Mouse (Mus musculus): ENCODE data around the gene Golgb1. TPM values are rescaled to one million over a fixed set of nuclear protein-coding genes. Genes with fewer than 3 reads are reported as not detected.

The Golgb1 gene
- total RNA-seq, 2 experiments from 2014 or later = 70.1 to 75.1 TPM

DNA sequence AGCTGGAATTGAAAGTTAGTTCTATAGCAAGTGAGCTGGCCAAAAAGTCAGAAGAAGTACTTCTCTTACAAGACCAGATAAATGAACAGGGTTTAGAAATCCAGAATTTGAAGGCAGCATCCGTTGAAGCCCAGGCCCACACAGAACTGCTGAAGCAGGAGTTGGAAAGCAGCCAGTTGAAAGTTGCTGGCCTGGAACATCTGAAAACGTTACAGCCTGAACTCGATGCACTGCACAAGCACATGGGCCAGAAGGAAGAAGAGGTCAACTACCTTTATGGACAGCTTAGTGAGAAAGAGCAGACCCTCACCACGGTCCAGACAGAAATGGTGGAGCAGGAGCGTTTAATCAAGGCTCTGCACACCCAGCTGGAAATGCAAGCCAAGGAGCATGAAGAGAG lies 39.3 kb downstream of the Golgb1 start:
- DNase-seq (ENCODE audit: low spot score in 2 of 2) = no peak

- no peak for DNase-seq (ENCODE audit: low spot score in 2 of 2)
Observed at GRCm38 (mm10) chr16:36918505-36918904, 43.6 kb downstream of the Golgb1 start.

- no peak for DNase-seq (ENCODE audit: low spot score in 2 of 2)
Observed at GRCm38 (mm10) chr16:36920410-36920809, 45.5 kb downstream of the Golgb1 start.

- DNase-seq (ENCODE audit: low spot score in 2 of 2) = no peak
Observed at GRCm38 (mm10) chr16:36921067-36921613, 46.2 kb downstream of the Golgb1 start.

DNA sequence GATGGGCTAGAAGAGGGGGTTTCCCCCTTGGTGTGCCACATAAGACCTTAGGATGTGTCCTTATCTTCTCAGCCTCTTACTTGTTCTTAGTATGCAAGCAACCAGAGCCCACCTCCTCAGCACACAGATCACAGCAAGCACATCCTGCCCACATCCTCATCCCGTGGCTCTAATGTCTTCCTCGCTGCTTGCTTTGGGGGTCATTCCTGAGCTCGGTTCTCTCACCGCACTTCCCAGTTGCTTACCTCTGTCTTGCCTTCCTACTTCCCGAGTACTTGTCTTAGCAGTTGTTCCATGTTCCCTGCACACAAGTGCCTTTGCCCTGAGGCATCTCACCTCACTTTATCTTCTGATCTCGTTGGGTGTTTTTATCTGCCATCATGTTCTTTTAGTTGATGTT lies 47.0 kb downstream of the Golgb1 start:
- no peak for DNase-seq (ENCODE audit: low spot score in 2 of 2)

GRCm38 (mm10) chr16:36924312-36924711 lies 49.4 kb downstream of the Golgb1 start:
- DNase-seq (ENCODE audit: low spot score in 2 of 2) = no peak

DNA sequence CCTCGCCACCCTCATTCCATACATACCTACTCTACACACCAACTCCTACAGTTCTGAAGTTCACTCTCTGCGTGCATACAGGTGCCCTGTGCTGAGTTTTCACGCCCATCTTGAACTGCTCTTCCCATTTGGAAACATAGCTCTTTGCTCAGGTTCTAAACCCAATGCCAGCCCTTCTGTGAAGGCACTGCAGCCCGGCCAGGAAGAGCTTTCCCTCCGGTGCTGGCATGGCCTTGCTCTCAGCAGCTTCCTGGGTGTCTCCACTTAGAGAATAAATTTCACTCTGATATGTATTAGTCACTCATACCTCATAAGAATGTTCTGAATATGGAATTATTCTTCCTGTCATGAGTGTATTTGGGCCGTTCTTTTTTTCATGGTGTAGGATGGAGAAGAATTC lies 50.4 kb downstream of the Golgb1 start:
- DNase-seq (ENCODE audit: low spot score in 2 of 2) = no peak

DNA sequence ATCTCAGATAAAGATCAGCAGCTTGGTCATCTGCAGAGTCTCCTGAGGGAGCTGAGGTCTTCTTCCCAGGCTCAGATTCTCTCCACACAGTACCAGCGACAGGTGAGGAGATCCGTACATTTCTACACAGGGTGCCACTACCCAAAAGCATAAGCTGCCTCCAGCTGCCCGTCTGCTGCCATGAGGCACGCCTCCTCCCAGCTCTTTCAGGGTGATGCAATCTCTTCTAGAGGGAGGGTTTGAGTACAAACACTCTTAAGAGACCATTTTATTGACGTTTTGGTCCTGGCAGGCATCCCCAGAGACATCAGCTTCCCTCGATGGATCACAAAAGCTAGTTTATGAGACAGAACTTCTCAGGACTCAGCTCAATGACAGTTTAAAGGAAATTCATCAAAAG lies 50.9 kb downstream of the Golgb1 start:
- no peak for DNase-seq (ENCODE audit: low spot score in 2 of 2)

GRCm38 (mm10) chr16:36926514-36927447 lies 51.8 kb downstream of the Golgb1 start:
- DNase-seq (ENCODE audit: low spot score in 2 of 2) = no peak

GRCm38 (mm10) chr16:36927495-36928105 lies 52.7 kb downstream of the Golgb1 start:
- no peak for DNase-seq (ENCODE audit: low spot score in 2 of 2)

DNA sequence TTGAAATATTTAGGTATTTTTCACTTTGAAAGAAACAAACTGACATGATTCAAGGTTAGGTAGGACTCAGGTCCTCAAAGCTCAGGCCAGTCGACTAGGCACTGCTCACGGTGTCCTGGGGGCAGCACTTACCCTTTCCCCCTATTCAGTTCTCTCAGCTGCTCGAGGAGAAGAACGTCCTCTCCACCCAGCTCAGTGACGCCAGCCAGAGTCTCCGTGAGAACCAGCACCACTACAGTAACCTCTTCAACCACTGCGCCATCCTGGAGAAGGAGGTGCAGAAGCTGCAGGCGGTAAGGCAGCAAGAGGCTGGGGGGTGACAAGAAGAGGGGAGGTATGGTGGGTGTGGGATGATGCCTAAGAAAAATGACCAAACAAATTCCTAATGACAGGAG lies 53.2 kb downstream of the Golgb1 start:
- no peak for DNase-seq (ENCODE audit: low spot score in 2 of 2)

DNA sequence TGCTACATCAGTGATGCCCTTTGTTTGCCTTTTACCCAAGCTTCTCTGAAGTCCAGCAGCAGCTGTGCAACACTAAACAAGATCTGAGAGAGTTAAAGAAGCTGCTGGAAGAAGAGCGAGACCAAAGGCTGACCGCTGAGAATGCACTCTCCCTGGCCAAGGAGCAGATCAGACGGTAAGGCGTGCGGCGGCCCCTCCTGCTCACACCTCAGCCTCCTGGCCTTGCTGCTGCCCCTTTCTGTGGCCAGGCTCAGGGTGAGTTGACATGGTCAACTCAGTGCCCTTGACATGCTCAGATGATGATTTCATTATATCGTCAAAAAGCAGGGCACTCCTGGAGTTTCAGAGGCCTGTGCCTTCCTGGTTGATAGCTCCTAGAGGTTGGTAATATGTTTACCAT lies 54.3 kb downstream of the Golgb1 start:
- DNase-seq (ENCODE audit: low spot score in 2 of 2) = no peak

- DNase-seq (ENCODE audit: low spot score in 2 of 2) = no peak
Observed at GRCm38 (mm10) chr16:36930231-36931136, 55.5 kb downstream of the Golgb1 start.

GRCm38 (mm10) chr16:36931381-36931780 lies 56.4 kb downstream of the Golgb1 start:
- DNase-seq (ENCODE audit: low spot score in 2 of 2) = no peak

GRCm38 (mm10) chr16:36931976-36932375 lies 57.0 kb downstream of the Golgb1 start:
- no peak for DNase-seq (ENCODE audit: low spot score in 2 of 2)

DNA sequence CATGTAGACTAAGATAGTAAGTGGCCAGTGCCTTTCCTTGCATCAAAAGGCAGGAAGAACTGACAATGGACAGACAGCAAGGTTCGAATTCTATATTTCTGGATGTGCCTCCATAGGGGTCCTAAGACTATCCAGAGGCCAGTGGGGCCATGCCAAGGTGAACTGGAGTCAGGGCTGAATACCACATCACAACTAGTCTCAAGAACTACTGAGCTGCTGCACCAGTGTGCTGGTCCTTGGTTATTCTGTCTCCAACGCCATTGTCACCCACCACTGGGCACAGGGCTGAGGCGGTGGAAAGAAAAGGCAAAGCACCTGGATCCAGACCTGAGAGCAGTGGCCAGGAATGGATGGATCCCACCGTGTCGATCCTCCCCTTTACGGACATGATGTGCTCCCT lies 57.6 kb downstream of the Golgb1 start:
- DNase-seq (ENCODE audit: low spot score in 2 of 2) = no peak

GRCm38 (mm10) chr16:36934131-36934840 lies 59.3 kb downstream of the Golgb1 start:
- DNase-seq (ENCODE audit: low spot score in 2 of 2) = no peak

DNA sequence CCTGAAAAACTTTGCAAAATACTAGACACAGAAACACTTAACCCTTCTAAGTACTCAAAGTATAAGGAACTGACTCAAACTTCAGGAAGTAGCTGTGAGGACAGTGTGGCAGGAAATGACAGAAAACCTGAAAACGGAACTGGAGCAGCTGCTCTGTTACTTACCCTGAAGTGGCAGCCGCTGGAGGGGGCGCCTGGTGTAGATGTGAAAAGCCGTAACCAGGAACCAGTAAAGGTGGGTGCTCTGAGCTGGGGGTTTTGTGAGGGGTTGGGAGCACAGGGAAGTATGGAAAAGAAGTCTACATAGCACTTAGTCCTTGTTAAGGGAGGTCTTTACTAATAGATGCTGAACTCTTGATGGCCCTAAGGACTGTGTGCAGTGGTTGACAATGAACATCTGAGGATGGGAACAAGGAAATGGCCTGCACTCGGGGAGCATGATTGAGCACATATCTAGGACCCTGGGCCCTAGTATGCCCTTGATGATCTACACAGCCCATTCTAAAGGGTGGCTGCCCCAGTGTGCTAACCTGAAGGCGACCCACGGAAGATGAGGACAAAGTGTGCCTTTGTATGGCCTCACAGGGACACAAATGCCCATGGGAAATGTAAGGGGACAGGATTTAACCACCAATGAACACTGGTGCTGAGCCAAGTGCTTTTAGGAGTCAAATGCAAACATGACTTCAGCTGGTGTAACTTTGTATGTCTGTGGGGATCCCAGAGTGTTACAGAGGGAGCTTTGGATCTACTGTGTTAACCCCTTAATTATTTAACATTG lies 60.1 kb downstream of the Golgb1 start, which contains the start of gene Hcls1:
Gene Hcls1, plus strand, starts transcription at position 143 of the 780 bp plus-strand sequence.
- DNase-seq (ENCODE audit: low spot score in 2 of 2) = no peak

- DNase-seq (ENCODE audit: low spot score in 2 of 2) = no peak
Observed at GRCm38 (mm10) chr16:36935814-36936213, 60.9 kb downstream of the Golgb1 start.
